Mouse (Mus musculus): ENCODE measurements around the gene Tox2.

Gene Tox2

GRCm38 (mm10) chr2:163353731-163354130 is 150.8 kb downstream of the Tox2 start:
- no peak for TF ChIP-seq GATA4 (IDR thresholded peaks at IDR 0.05; ENCODE audit: insufficient replicate concordance, low read length)

- no peak for TF ChIP-seq GATA4 (IDR thresholded peaks at IDR 0.05; ENCODE audit: insufficient replicate concordance, low read length)
Measured at GRCm38 (mm10) chr2:163355666-163356065, 152.7 kb downstream of the Tox2 start.

GRCm38 (mm10) chr2:163356113-163356840 is 153.4 kb downstream of the Tox2 start:
- TF ChIP-seq GATA4 (IDR thresholded peaks at IDR 0.05; ENCODE audit: insufficient replicate concordance, low read length), result no peak

DNA sequence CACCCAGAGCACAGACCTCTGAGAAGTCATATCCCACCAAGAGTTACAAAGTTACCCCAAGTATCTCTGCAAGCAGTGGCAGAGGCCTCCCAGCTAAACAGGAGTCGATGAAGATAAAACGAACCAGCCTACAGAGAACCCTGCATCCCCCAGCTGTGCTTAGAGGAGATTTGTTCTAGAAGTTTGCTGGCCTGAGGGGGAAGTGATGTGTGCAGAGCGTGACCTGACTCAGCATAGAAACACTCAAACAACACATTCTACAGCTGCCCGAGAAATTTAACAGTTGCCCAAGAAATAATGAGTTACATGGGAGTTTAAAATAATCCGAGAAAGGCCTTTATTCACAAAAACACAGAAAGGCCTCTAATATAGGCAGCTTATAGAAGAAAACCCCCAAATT is 155.7 kb downstream of the Tox2 start:
- no peak for TF ChIP-seq GATA4 (IDR thresholded peaks at IDR 0.05; ENCODE audit: insufficient replicate concordance, low read length)

- no peak for TF ChIP-seq GATA4 (IDR thresholded peaks at IDR 0.05; ENCODE audit: insufficient replicate concordance, low read length)
Measured at GRCm38 (mm10) chr2:163359253-163359652, 156.3 kb downstream of the Tox2 start.

DNA sequence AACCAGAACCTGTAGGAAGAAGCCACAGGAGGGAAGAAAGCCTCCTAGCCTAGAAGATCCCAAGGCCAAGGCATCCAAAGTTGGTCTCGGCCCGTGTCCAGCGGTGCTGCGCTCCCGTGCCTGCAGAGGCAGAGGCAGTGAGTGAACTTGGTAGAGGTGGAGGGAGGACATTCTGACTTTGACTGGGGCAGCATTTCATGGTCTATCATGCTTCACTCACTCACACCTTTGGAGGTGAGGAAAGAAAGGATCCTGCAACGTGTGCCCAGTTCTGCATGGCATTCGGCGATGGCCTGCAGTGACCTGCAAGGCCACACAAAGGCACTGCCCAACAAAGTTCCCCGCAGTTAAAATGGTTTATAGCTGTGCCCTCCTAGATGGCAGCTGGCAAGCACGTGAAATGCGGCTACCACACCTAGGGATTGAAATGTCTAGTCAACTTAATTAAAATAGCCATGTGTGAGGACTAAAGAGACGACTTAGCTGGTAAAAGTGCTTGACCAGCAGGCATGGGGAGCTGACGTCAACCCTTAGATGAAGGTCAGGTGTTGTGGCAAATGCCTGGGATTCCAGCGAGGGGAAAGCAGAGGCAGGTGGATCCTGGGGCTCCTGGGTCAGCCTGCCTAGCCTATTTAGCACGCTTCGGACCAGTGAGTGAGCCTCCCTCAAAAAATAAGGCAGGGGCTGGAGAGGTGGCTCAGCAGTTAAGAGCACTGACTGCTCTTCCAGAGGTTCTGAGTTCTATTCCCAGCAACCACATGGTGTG is 158.1 kb downstream of the Tox2 start:
- TF ChIP-seq GATA4 (IDR thresholded peaks at IDR 0.05; ENCODE audit: insufficient replicate concordance, low read length), result no peak

- no peak for TF ChIP-seq GATA4 (IDR thresholded peaks at IDR 0.05; ENCODE audit: insufficient replicate concordance, low read length)
Measured at GRCm38 (mm10) chr2:163362940-163363921, 160.3 kb downstream of the Tox2 start.

- TF ChIP-seq GATA4 (IDR thresholded peaks at IDR 0.05; ENCODE audit: insufficient replicate concordance, low read length), result no peak
Measured at GRCm38 (mm10) chr2:163364785-163365541, 162.0 kb downstream of the Tox2 start.

- TF ChIP-seq GATA4 (IDR thresholded peaks at IDR 0.05; ENCODE audit: insufficient replicate concordance, low read length), result no peak
Measured at GRCm38 (mm10) chr2:163370175-163370574, 167.2 kb downstream of the Tox2 start.

DNA sequence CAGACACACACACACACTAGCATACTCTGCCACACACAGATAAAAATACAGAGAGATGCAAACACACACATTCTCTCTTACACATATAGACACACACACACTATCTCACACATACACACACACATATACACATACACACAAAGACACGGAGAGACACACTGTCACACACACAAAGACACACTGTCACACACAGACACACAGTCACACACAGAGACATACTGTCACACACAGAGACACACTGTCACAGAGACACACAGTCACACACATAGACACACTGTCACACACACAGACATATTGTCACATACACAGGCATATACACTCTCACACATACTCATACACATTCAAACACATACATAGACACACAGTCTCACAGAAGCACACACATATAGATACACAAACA is 169.7 kb downstream of the Tox2 start:
- TF ChIP-seq GATA4 (IDR thresholded peaks at IDR 0.05; ENCODE audit: insufficient replicate concordance, low read length), result no peak
